Mouse (Mus musculus): Measurements from ENCODE around the gene Znrf1.

The Znrf1 gene

GRCm38 (mm10) chr8:111569926-111570325 is 34.0 kb downstream of the Znrf1 start:
- DNase-seq (ENCODE audit: low spot score), result no peak

- DNase-seq (ENCODE audit: low spot score), result no peak
These were observed 34.5 kb downstream of the Znrf1 start for GRCm38 (mm10) chr8:111570432-111570831.

GRCm38 (mm10) chr8:111571661-111572060 is 35.8 kb downstream of the Znrf1 start:
- DNase-seq (ENCODE audit: low spot score), result no peak

- DNase-seq (ENCODE audit: low spot score), result no peak
These were observed 36.5 kb downstream of the Znrf1 start for GRCm38 (mm10) chr8:111572431-111572830.

- DNase-seq (ENCODE audit: low spot score), result peak; percentile 56
These were observed 37.7 kb downstream of the Znrf1 start for GRCm38 (mm10) chr8:111573583-111573982.

GRCm38 (mm10) chr8:111574016-111574415 is 38.1 kb downstream of the Znrf1 start:
- no peak for DNase-seq (ENCODE audit: low spot score)

GRCm38 (mm10) chr8:111575492-111575891 is 39.6 kb downstream of the Znrf1 start:
- no peak for DNase-seq (ENCODE audit: low spot score)

GRCm38 (mm10) chr8:111576501-111576900 is 40.6 kb downstream of the Znrf1 start:
- DNase-seq (ENCODE audit: low spot score), result no peak

- DNase-seq (ENCODE audit: low spot score), result no peak
These were observed 42.1 kb downstream of the Znrf1 start for GRCm38 (mm10) chr8:111577880-111578533.

GRCm38 (mm10) chr8:111579318-111579717 is 43.4 kb downstream of the Znrf1 start:
- DNase-seq (ENCODE audit: low spot score), result no peak

- no peak for DNase-seq (ENCODE audit: low spot score)
These were observed 44.4 kb downstream of the Znrf1 start for GRCm38 (mm10) chr8:111580306-111580705.

GRCm38 (mm10) chr8:111582386-111582785 is 46.5 kb downstream of the Znrf1 start:
- no peak for DNase-seq (ENCODE audit: low spot score)

- DNase-seq (ENCODE audit: low spot score), result no peak
These were observed 49.0 kb downstream of the Znrf1 start for GRCm38 (mm10) chr8:111584946-111585345.

- no peak for DNase-seq (ENCODE audit: low spot score)
These were observed 51.7 kb downstream of the Znrf1 start for GRCm38 (mm10) chr8:111587545-111588094.

GRCm38 (mm10) chr8:111588336-111588735 is 52.4 kb downstream of the Znrf1 start:
- DNase-seq (ENCODE audit: low spot score), result no peak

GRCm38 (mm10) chr8:111590214-111590613 is 54.3 kb downstream of the Znrf1 start:
- no peak for DNase-seq (ENCODE audit: low spot score)

GRCm38 (mm10) chr8:111591176-111591575 is 55.3 kb downstream of the Znrf1 start:
- DNase-seq (ENCODE audit: low spot score), result no peak

GRCm38 (mm10) chr8:111592390-111592910 is 56.6 kb downstream of the Znrf1 start:
- no peak for DNase-seq (ENCODE audit: low spot score)

- DNase-seq (ENCODE audit: low spot score), result no peak
These were observed 58.3 kb downstream of the Znrf1 start for GRCm38 (mm10) chr8:111594044-111594840.

- DNase-seq (ENCODE audit: low spot score), result no peak
These were observed 59.1 kb downstream of the Znrf1 start for GRCm38 (mm10) chr8:111594951-111595350.

- DNase-seq (ENCODE audit: low spot score), result peak; percentile 28
These were observed 60.0 kb downstream of the Znrf1 start for GRCm38 (mm10) chr8:111595712-111596484.

GRCm38 (mm10) chr8:111596485-111596821 is 60.6 kb downstream of the Znrf1 start:
- no peak for DNase-seq (ENCODE audit: low spot score)

All from yolk sac, embryonic 10.5 days (tissue).